Comparison of ENCODE assay signal across 9 mouse cellular contexts in genomic region chr15:79208758-79209439, GRCm38 (mm10). TPM values are rescaled to one million over a fixed set of nuclear protein-coding genes. Genes with fewer than 3 reads are reported as not detected.
A peak's percentile ranks its signal among the peaks of the same experiment; 100 is the strongest.
DNase-seq lines count a peak whose midpoint lies in the region; ATAC-seq and TF ChIP-seq lines count a peak whose summit lies in the region.
"Had no signal": no experiment of that assay in that cellular context is flagged by ENCODE, and none has a peak within 500 bp of the region (broad histone marks: within the 10 kb centered on the region; RNA-seq: fewer than 3 reads in every experiment).

No protein-coding gene starts in this region.

- no peak for ATAC-seq in forebrain, embryonic 15.5 days (replicated peaks)
- no peak for ATAC-seq in cerebellum, adult (ENCODE audit: insufficient number of reproducible peaks, low FRiP score, low TSS enrichment)

- no peak for TF ChIP-seq CTCF in MEL (IDR thresholded peaks at IDR 0.05 in 2 of 3, conservative IDR thresholded peaks at IDR 0.05 in 1 of 3; ENCODE audit: control insufficient read depth in 1 of 3, insufficient read depth in 1 of 3, low read depth in 2 of 3, low read length in 3 of 3, poor library complexity in 1 of 3, severe bottlenecking in 1 of 3)

- H3K27me3 ChIP-seq in forebrain, embryonic 10.5 days (ENCODE audit: poor library complexity, severe bottlenecking) = 0 out of 2 replicates have a peak, but pooled peaks cover 2% of the 10 kb centered on the region
- no peaks in the 10 kb centered on the region for H3K27me3 ChIP-seq in forebrain, embryonic 15.5 days
- H3K27me3 ChIP-seq in MEL (ENCODE audit: control insufficient read depth in 1 of 2, insufficient read depth in 2 of 2, low read length in 2 of 2) = no peaks in the 10 kb centered on the region

- H3K4me3 ChIP-seq in forebrain, embryonic 10.5 days = no peak overlapping the region
- H3K4me3 ChIP-seq in forebrain, embryonic 15.5 days = no peak overlapping the region
- H3K4me3 ChIP-seq in MEL (ENCODE audit: control insufficient read depth in 1 of 2, insufficient read depth in 1 of 2, low read depth in 2 of 2, low read length in 2 of 2) = peak overlapping the region; percentile 70 to 79

- DNase-seq in forebrain, embryonic 10.5 days (ENCODE audit: extremely low spot score, low spot score) = no peak
- peak; percentile 90 for DNase-seq in MEL (ENCODE audit: low read depth, low spot score)
- DNase-seq in heart, adult 8-10 months (ENCODE audit: low spot score) = peak; percentile 54
- peak; percentile 55 to 73 for DNase-seq in lung, adult 18-20 months
- peak; percentile 67 to 69 for DNase-seq in thymus, adult 18-20 months
- DNase-seq in neural tube, embryonic 10.5 days (ENCODE audit: extremely low spot score, low spot score) = no peak

- H3K36me3 ChIP-seq in forebrain, embryonic 10.5 days (replicated peaks) = no peaks in the 10 kb centered on the region
- no peaks in the 10 kb centered on the region for H3K36me3 ChIP-seq in forebrain, embryonic 15.5 days
- H3K36me3 ChIP-seq in MEL (ENCODE audit: control insufficient read depth in 1 of 2, insufficient read depth in 2 of 2, low read length in 2 of 2) = peaks cover 0 to 7% of the 10 kb centered on the region in 2 experiments; a peak in 2 of 4 replicates

- no peak for TF ChIP-seq RAD21 in MEL (IDR thresholded peaks at IDR 0.05; ENCODE audit: low read depth, low read length)

- H3K4me2 ChIP-seq in forebrain, embryonic 15.5 days (replicated peaks) = no peak overlapping the region

- H3K4me1 ChIP-seq in forebrain, embryonic 10.5 days = peaks cover 19% of the 10 kb centered on the region
- no peaks in the 10 kb centered on the region for H3K4me1 ChIP-seq in forebrain, embryonic 15.5 days
- peaks cover 6 to 11% of the 10 kb centered on the region in 2 experiments for H3K4me1 ChIP-seq in MEL (ENCODE audit: control insufficient read depth in 1 of 2, insufficient read depth in 2 of 2, low read length in 2 of 2)

- H3K79me2 ChIP-seq in MEL (ENCODE audit: control insufficient read depth, insufficient read depth, low read length, poor library complexity) = peaks cover 9% of the 10 kb centered on the region; the same call in 1 of the 2 replicates

- no peak overlapping the region for H3K9ac ChIP-seq in forebrain, embryonic 15.5 days (replicated peaks)
- H3K9ac ChIP-seq in MEL (ENCODE audit: control insufficient read depth, low read depth, low read length, poor library complexity, severe bottlenecking) = peak overlapping the region; percentile 92

- TF ChIP-seq POLR2A in MEL (IDR thresholded peaks at IDR 0.05; ENCODE audit: control insufficient read depth in 1 of 2, insufficient read depth in 1 of 2, low read depth in 1 of 2, low read length in 2 of 2, poor library complexity in 1 of 2) = peak; percentile 59 to 87; a peak in 3 of 4 replicates

- WGBS in forebrain, embryonic 10.5 days = 85% methylated on average over 27 of the region's 27 CpGs
- WGBS in forebrain, embryonic 15.5 days = 79% methylated on average over 27 of the region's 27 CpGs

- no peak for TF ChIP-seq EP300 in MEL (IDR thresholded peaks at IDR 0.05; ENCODE audit: low read depth in 1 of 2, low read length in 2 of 2)

- peak overlapping the region; percentile 31; the same call in 1 of the 2 replicates for H3K27ac ChIP-seq in forebrain, embryonic 10.5 days
- H3K27ac ChIP-seq in forebrain, embryonic 15.5 days (replicated peaks) = no peak overlapping the region
- peak overlapping the region; percentile 83 for H3K27ac ChIP-seq in MEL (ENCODE audit: control insufficient read depth, low read depth, low read length)

- no peaks in the 10 kb centered on the region for H3K9me3 ChIP-seq in forebrain, embryonic 10.5 days
- H3K9me3 ChIP-seq in forebrain, embryonic 15.5 days = no peaks in the 10 kb centered on the region
- H3K9me3 ChIP-seq in MEL (replicated peaks; ENCODE audit: insufficient read depth, low read length) = no peaks in the 10 kb centered on the region

TF ChIP-seq in MEL, 35 proteins besides CTCF, POLR2A, EP300 and RAD21 (continues in another document):
- TF ChIP-seq ZNF384 (IDR thresholded peaks at IDR 0.05; ENCODE audit: low read depth, low read length) = no peak
- TF ChIP-seq MAX (IDR thresholded peaks at IDR 0.05; ENCODE audit: low read length) = peak; percentile 88
- TF ChIP-seq BHLHE40 (IDR thresholded peaks at IDR 0.05; ENCODE audit: borderline replicate concordance, low read depth, low read length) = peak; percentile 50; the same call in 1 of the 2 replicates
- no peak for TF ChIP-seq GATA1 (IDR thresholded peaks at IDR 0.05; ENCODE audit: low read depth, low read length)
- no peak for TF ChIP-seq TAL1 (IDR thresholded peaks at IDR 0.05; ENCODE audit: low read length)
- no peak for TF ChIP-seq SMC3 (IDR thresholded peaks at IDR 0.05; ENCODE audit: low read depth, low read length)
- TF ChIP-seq TCF12 (IDR thresholded peaks at IDR 0.05; ENCODE audit: low read depth, low read length) = peak; percentile 44
- TF ChIP-seq JUND (IDR thresholded peaks at IDR 0.05; ENCODE audit: low read depth, low read length) = no peak
- no peak for TF ChIP-seq UBTF (IDR thresholded peaks at IDR 0.05; ENCODE audit: borderline replicate concordance, insufficient read depth, low read depth, low read length)
- TF ChIP-seq MYC (IDR thresholded peaks at IDR 0.05; ENCODE audit: low read depth, low read length) = peak; percentile 79
- TF ChIP-seq ZMIZ1 (IDR thresholded peaks at IDR 0.05; ENCODE audit: low read depth, low read length) = 0 out of 2 replicates have a peak, but pooled peaks have one; percentile 57
- TF ChIP-seq ZC3H11A (IDR thresholded peaks at IDR 0.05; ENCODE audit: low read depth, low read length) = no peak
- TF ChIP-seq NELFE (IDR thresholded peaks at IDR 0.05; ENCODE audit: low read depth, low read length) = peak; percentile 84
- TF ChIP-seq HCFC1 (IDR thresholded peaks at IDR 0.05; ENCODE audit: low read depth, low read length) = peak; percentile 79
- TF ChIP-seq NRF1 (IDR thresholded peaks at IDR 0.05; ENCODE audit: insufficient read depth, low read depth, low read length, poor library complexity, severe bottlenecking) = no peak
- TF ChIP-seq POLR2AphosphoS2 (IDR thresholded peaks at IDR 0.05; ENCODE audit: low read length) = peak; percentile 85
- TF ChIP-seq MXI1 (IDR thresholded peaks at IDR 0.05; ENCODE audit: low read depth, low read length) = peak; percentile 89
- TF ChIP-seq SIN3A (IDR thresholded peaks at IDR 0.05; ENCODE audit: low read length) = peak; percentile 77
- TF ChIP-seq MAFK (IDR thresholded peaks at IDR 0.05; ENCODE audit: borderline replicate concordance, low read depth, low read length) = no peak
- TF ChIP-seq POLR2AphosphoS5 (IDR thresholded peaks at IDR 0.05; ENCODE audit: borderline replicate concordance, low read depth, low read length) = 0 out of 2 replicates have a peak, but pooled peaks have one; percentile 52
- TF ChIP-seq GABPA (IDR thresholded peaks at IDR 0.05; ENCODE audit: low read depth, low read length) = no peak
- no peak for TF ChIP-seq KAT2A (conservative IDR thresholded peaks at IDR 0.05; ENCODE audit: low read depth, low read length)
- peak in 1 of 2 experiments; percentile 53; a peak in 1 of 4 replicates for TF ChIP-seq USF2 (IDR thresholded peaks at IDR 0.05; ENCODE audit: borderline replicate concordance in 1 of 2, insufficient read depth in 1 of 2, low read depth in 1 of 2, low read length in 2 of 2)
- TF ChIP-seq MAZ (IDR thresholded peaks at IDR 0.05; ENCODE audit: low read depth, low read length) = peak; percentile 68; the same call in 1 of the 2 replicates
- TF ChIP-seq TBP (IDR thresholded peaks at IDR 0.05; ENCODE audit: low read depth, low read length) = peak; percentile 70
- peak; percentile 92 for TF ChIP-seq USF1 (IDR thresholded peaks at IDR 0.05; ENCODE audit: low read depth, low read length)
- TF ChIP-seq MEF2A (IDR thresholded peaks at IDR 0.05; ENCODE audit: extremely low read depth, insufficient replicate concordance, low read depth, low read length, poor library complexity, severe bottlenecking) = no peak
- TF ChIP-seq ETS1 (IDR thresholded peaks at IDR 0.05; ENCODE audit: low read depth, low read length) = peak; percentile 63; the same call in 1 of the 2 replicates
- peak; percentile 66 for TF ChIP-seq ELF1 (IDR thresholded peaks at IDR 0.05; ENCODE audit: low read depth, low read length)

RNA-seq across cellular contexts. Expression of gene Pick1, which starts 20.1 kb away (rescaled TPM):
- 47.8 and 50.5 TPM in 2 replicates for polyA plus RNA-seq in forebrain, embryonic 10.5 days (2016; fragmentation: Nextera tagmentation; extraction: Ambion mirVana)
- 78.5 and 85.1 TPM in 2 replicates for polyA plus RNA-seq in forebrain, embryonic 15.5 days (2015; fragmentation: Nextera tagmentation; extraction: Ambion mirVana)
- total RNA-seq in MEL (2012; rRNA removed) = 17.6 and 20.8 TPM in 2 replicates
- 10 to 100 TPM in 1 of 2 experiments, not detected in 1; 24.3 TPM for polyA plus RNA-seq in MEL (2012; ENCODE audit: insufficient read depth in 1 of 2, insufficient read length in 2 of 2, low read depth in 1 of 2, low replicate concordance in 2 of 2, missing spikeins in 1 of 2)
- total RNA-seq in heart, adult 8-10 months (2022) = 10 to 100 TPM; 23.5 to 29.8 (median 27.3) TPM

RNA-seq across cellular contexts. Expression of gene Gm49486, which starts 20.3 kb away (rescaled TPM):
- 0.14 and 0.52 TPM in 2 replicates for polyA plus RNA-seq in forebrain, embryonic 10.5 days (2016; fragmentation: Nextera tagmentation; extraction: Ambion mirVana)
- 0.97 and 1.1 TPM in 2 replicates for polyA plus RNA-seq in forebrain, embryonic 15.5 days (2015; fragmentation: Nextera tagmentation; extraction: Ambion mirVana)
- total RNA-seq in MEL (2012; rRNA removed) = 0.12 and 0.16 TPM in 2 replicates
- under 1 TPM in 1 of 2 experiments, not detected in 1; 0.46 TPM for polyA plus RNA-seq in MEL (2012; ENCODE audit: insufficient read depth in 1 of 2, insufficient read length in 2 of 2, low read depth in 1 of 2, low replicate concordance in 2 of 2, missing spikeins in 1 of 2)
- 1 to 10 TPM in 3 of 4 experiments, under 1 TPM in 1; 0.63 to 1.5 (median 1.1) TPM for total RNA-seq in heart, adult 8-10 months (2022)

RNA-seq across cellular contexts. Expression of gene Sox10, which starts 43.9 kb away (rescaled TPM):
- 1.2 and 1.3 TPM in 2 replicates for polyA plus RNA-seq in forebrain, embryonic 10.5 days (2016; fragmentation: Nextera tagmentation; extraction: Ambion mirVana)
- 1.7 and 1.9 TPM in 2 replicates for polyA plus RNA-seq in forebrain, embryonic 15.5 days (2015; fragmentation: Nextera tagmentation; extraction: Ambion mirVana)
- not detected in 2 replicates for total RNA-seq in MEL (2012; rRNA removed)
- not detected for polyA plus RNA-seq in MEL (2012; ENCODE audit: insufficient read depth in 1 of 2, insufficient read length in 2 of 2, low read depth in 1 of 2, low replicate concordance in 2 of 2, missing spikeins in 1 of 2)
- 1 to 10 TPM in 2 of 4 experiments, under 1 TPM in 2; 0.55 to 1.7 (median 0.94) TPM for total RNA-seq in heart, adult 8-10 months (2022)

RNA-seq across cellular contexts. Expression of gene Slc16a8, which starts 45.7 kb away (rescaled TPM):
- polyA plus RNA-seq in forebrain, embryonic 10.5 days (2016; fragmentation: Nextera tagmentation; extraction: Ambion mirVana) = 0.15 TPM in 1 of 2 replicates, not detected in the other
- 0.36 and 0.81 TPM in 2 replicates for polyA plus RNA-seq in forebrain, embryonic 15.5 days (2015; fragmentation: Nextera tagmentation; extraction: Ambion mirVana)
- 0.15 TPM in 1 of 2 replicates, not detected in the other for total RNA-seq in MEL (2012; rRNA removed)
- under 1 TPM in 1 of 2 experiments, not detected in 1; 0.47 TPM for polyA plus RNA-seq in MEL (2012; ENCODE audit: insufficient read depth in 1 of 2, insufficient read length in 2 of 2, low read depth in 1 of 2, low replicate concordance in 2 of 2, missing spikeins in 1 of 2)
- total RNA-seq in heart, adult 8-10 months (2022) = under 1 TPM; 0.46 to 0.78 (median 0.59) TPM
- polyA plus RNA-seq: liver, embryonic 16.5 days had no signal

Comparison
In these comparisons a context has a peak if more than half of its experiments do, and no peak if none do; other contexts are left out.
1. DNase-seq: peak in MEL (single experiment), heart, adult 8-10 months (single experiment), lung, adult 18-20 months (2 of 2) and thymus, adult 18-20 months (2 of 2); none in forebrain, embryonic 10.5 days (single experiment) and neural tube, embryonic 10.5 days (single experiment).
2. H3K4me3 ChIP-seq: peak in MEL (2 of 2); none in forebrain, embryonic 10.5 days (single experiment) and forebrain, embryonic 15.5 days (single experiment).